13 mouse cellular contexts compared by ENCODE assay signal in genomic region chr10:20632256-20633084, GRCm38 (mm10).
DNase-seq lines count a peak whose midpoint lies in the region; ATAC-seq lines count a peak whose summit lies in the region.
"Had no signal": no experiment of that assay in that cellular context is flagged by ENCODE, and none has a peak within 500 bp of the region (broad histone marks: within the 10 kb centered on the region; RNA-seq: fewer than 3 reads in every experiment).

No protein-coding gene starts in this region.

- peaks cover 3% of the 10 kb centered on the region for H3K4me1 ChIP-seq in embryonic facial prominence, embryonic 11.5 days (ENCODE audit: control insufficient read depth, insufficient read depth, low read length)
- H3K4me1 ChIP-seq in limb, embryonic 10.5 days, result peaks cover 18% of the 10 kb centered on the region
- H3K4me1 ChIP-seq in intestine, embryonic 16.5 days (ENCODE audit: control insufficient read depth, insufficient read depth, low read length), result peaks cover 4% of the 10 kb centered on the region; the same call in 1 of the 2 replicates

- 0 out of 2 replicates have a peak overlapping the region, but pooled peaks have one; percentile 28 for H3K27ac ChIP-seq in embryonic facial prominence, embryonic 11.5 days (replicated peaks; ENCODE audit: low read depth, low read length)
- peak overlapping the region; percentile 53 for H3K27ac ChIP-seq in limb, embryonic 10.5 days
- H3K27ac ChIP-seq in intestine, embryonic 16.5 days (ENCODE audit: low read length), result no peak overlapping the region
- H3K27ac ChIP-seq: hindbrain, embryonic 14.5 days had no signal

- ATAC-seq in embryonic facial prominence, embryonic 11.5 days (replicated peaks; ENCODE audit: insufficient number of reproducible peaks, low FRiP score, low TSS enrichment, low read depth), result no peak
- no peak for ATAC-seq in intestine, embryonic 16.5 days

- no peak overlapping the region for H3K4me3 ChIP-seq in embryonic facial prominence, embryonic 11.5 days (ENCODE audit: low read depth, low read length)
- no peak overlapping the region for H3K4me3 ChIP-seq in limb, embryonic 10.5 days
- no peak overlapping the region for H3K4me3 ChIP-seq in intestine, embryonic 16.5 days (ENCODE audit: low read length)

- H3K4me2 ChIP-seq in embryonic facial prominence, embryonic 11.5 days (ENCODE audit: low read depth, low read length), result no peak overlapping the region
- no peak overlapping the region for H3K4me2 ChIP-seq in intestine, embryonic 16.5 days (ENCODE audit: low read depth, low read length)
- H3K4me2 ChIP-seq: heart, embryonic 11.5 days; hindbrain, embryonic 14.5 days had no signal

- 45% methylated on average over 14 of the region's 14 CpGs for WGBS in embryonic facial prominence, embryonic 11.5 days
- 57% methylated on average over 14 of the region's 14 CpGs for WGBS in limb, embryonic 10.5 days
- WGBS in intestine, embryonic 16.5 days, result 82% methylated on average over 14 of the region's 14 CpGs

- H3K36me3 ChIP-seq in embryonic facial prominence, embryonic 11.5 days (replicated peaks; ENCODE audit: control insufficient read depth, insufficient read depth, low read depth, low read length), result no peaks in the 10 kb centered on the region
- H3K36me3 ChIP-seq in limb, embryonic 10.5 days, result no peaks in the 10 kb centered on the region
- no peaks in the 10 kb centered on the region for H3K36me3 ChIP-seq in intestine, embryonic 16.5 days (ENCODE audit: control insufficient read depth, insufficient read depth, low read length)

- DNase-seq in heart, adult 11 months, result peak; percentile 78
- no peak for DNase-seq in heart, adult 8-10 months (ENCODE audit: low spot score)
- peak; percentile 43 for DNase-seq in embryonic facial prominence, embryonic 11.5 days (ENCODE audit: low spot score)
- DNase-seq in fat pad, adult 2 months (ENCODE audit: extremely low read depth, low read depth, low spot score), result peak; percentile 8
- DNase-seq in limb, embryonic 10.5 days (ENCODE audit: low spot score), result no peak
- no peak for DNase-seq in right cerebral cortex, postnatal 4 days
- DNase-seq: adrenal gland, adult 8-10 months; cerebellum, adult 11 months; kidney, postnatal 14 days; liver had no signal

- H3K9ac ChIP-seq in embryonic facial prominence, embryonic 11.5 days (replicated peaks; ENCODE audit: low read length), result no peak overlapping the region
- no peak overlapping the region for H3K9ac ChIP-seq in intestine, embryonic 16.5 days (ENCODE audit: low read depth, low read length)
- H3K9ac ChIP-seq: hindbrain, embryonic 14.5 days had no signal

- H3K27me3 ChIP-seq in embryonic facial prominence, embryonic 11.5 days (ENCODE audit: control insufficient read depth, insufficient read depth, low read length), result no peaks in the 10 kb centered on the region
- H3K27me3 ChIP-seq in limb, embryonic 10.5 days (ENCODE audit: low read depth, poor library complexity, severe bottlenecking), result no peaks in the 10 kb centered on the region
- H3K27me3 ChIP-seq in intestine, embryonic 16.5 days (replicated peaks; ENCODE audit: control insufficient read depth, insufficient read depth, low read length), result no peaks in the 10 kb centered on the region

- H3K9me3 ChIP-seq in embryonic facial prominence, embryonic 11.5 days (replicated peaks; ENCODE audit: control insufficient read depth, low read length), result no peaks in the 10 kb centered on the region
- H3K9me3 ChIP-seq in limb, embryonic 10.5 days (replicated peaks), result no peaks in the 10 kb centered on the region
- H3K9me3 ChIP-seq in intestine, embryonic 16.5 days (ENCODE audit: control insufficient read depth, low read length), result no peaks in the 10 kb centered on the region

Comparison
In these comparisons a context has a peak if more than half of its experiments do, and no peak if none do; other contexts are left out.
1. DNase-seq: peak in heart, adult 11 months (single experiment), embryonic facial prominence, embryonic 11.5 days (single experiment) and fat pad, adult 2 months (single experiment); none in heart, adult 8-10 months (single experiment), limb, embryonic 10.5 days (single experiment) and right cerebral cortex, postnatal 4 days (single experiment).